33 mouse cellular contexts compared by ENCODE assay signal in genomic region chr3:100552171-100552570, GRCm38 (mm10).
"Had no signal": no experiment of that assay in that cellular context is flagged by ENCODE, and none has a peak within 500 bp of the region (broad histone marks: within the 10 kb centered on the region; RNA-seq: fewer than 3 reads in every experiment).

No protein-coding gene starts in this region.

- H3K27me3 ChIP-seq: heart, embryonic 12.5 days; heart, embryonic 15.5 days; hindbrain, embryonic 12.5 days; hindbrain, embryonic 13.5 days; hindbrain, embryonic 15.5 days; intestine, embryonic 15.5 days; kidney, embryonic 15.5 days had no signal

- DNase-seq: heart, adult 2 months; heart, postnatal 10 days; heart, postnatal 14 days; heart, postnatal 4 days; kidney, adult 11 months; kidney, adult 18-20 months; kidney, adult 2 months; kidney, adult 8-10 months; kidney, adult 9 months; kidney, postnatal 10 days; kidney, postnatal 14 days; kidney, postnatal 25 days; kidney, postnatal 36 days; kidney, postnatal 4 days; layer of hippocampus, adult 9-11 months; layer of hippocampus, postnatal 36 days had no signal

- H3K9ac ChIP-seq: heart, embryonic 12.5 days; heart, embryonic 15.5 days; hindbrain, embryonic 12.5 days; hindbrain, embryonic 13.5 days; hindbrain, embryonic 14.5 days; hindbrain, embryonic 15.5 days; intestine, embryonic 15.5 days; kidney, embryonic 15.5 days had no signal

- H3K27ac ChIP-seq: heart, adult 2 months; heart, embryonic 15.5 days; hindbrain, embryonic 10.5 days; hindbrain, embryonic 12.5 days; hindbrain, embryonic 13.5 days; hindbrain, embryonic 14.5 days; hindbrain, embryonic 15.5 days; hindbrain, postnatal 0 days; intestine, embryonic 15.5 days; kidney, embryonic 15.5 days; kidney, postnatal 0 days; layer of hippocampus, adult 2 months; left cerebral cortex, adult 2 months had no signal

- H3K36me3 ChIP-seq: heart, embryonic 12.5 days; heart, embryonic 15.5 days; hindbrain, embryonic 10.5 days; hindbrain, embryonic 12.5 days; hindbrain, embryonic 13.5 days; hindbrain, embryonic 15.5 days; intestine, embryonic 15.5 days; kidney, embryonic 15.5 days had no signal

- H3K4me2 ChIP-seq: heart, embryonic 12.5 days; heart, embryonic 15.5 days; hindbrain, embryonic 12.5 days; hindbrain, embryonic 13.5 days; hindbrain, embryonic 14.5 days; hindbrain, embryonic 15.5 days; intestine, embryonic 15.5 days; kidney, embryonic 15.5 days had no signal

- ATAC-seq: hindbrain, embryonic 16.5 days; hindbrain, postnatal 0 days; inflammation-experienced regulatory T-cells, adult 6 months; intestine, embryonic 15.5 days; intestine, embryonic 16.5 days; intestine, postnatal 0 days had no signal

- H3K4me1 ChIP-seq: heart, embryonic 15.5 days; hindbrain, embryonic 10.5 days; hindbrain, embryonic 12.5 days; hindbrain, embryonic 13.5 days; hindbrain, embryonic 15.5 days; intestine, embryonic 15.5 days; kidney, embryonic 15.5 days had no signal

- H3K9me3 ChIP-seq: heart, embryonic 12.5 days; heart, embryonic 15.5 days; hindbrain, embryonic 10.5 days; hindbrain, embryonic 12.5 days; hindbrain, embryonic 13.5 days; hindbrain, embryonic 15.5 days; intestine, embryonic 15.5 days; kidney, embryonic 15.5 days had no signal

- H3K4me3 ChIP-seq: heart, adult 2 months; heart, embryonic 12.5 days; heart, embryonic 15.5 days; hindbrain, embryonic 10.5 days; hindbrain, embryonic 12.5 days; hindbrain, embryonic 13.5 days; hindbrain, embryonic 15.5 days; intestine, embryonic 15.5 days; kidney, embryonic 15.5 days; layer of hippocampus, adult 2 months; left cerebral cortex, adult 2 months had no signal
